Mouse (Mus musculus) heart, embryonic 14.5 days (tissue): ENCODE data around the gene Ptprs. TPM values are rescaled to one million over a fixed set of nuclear protein-coding genes. Genes with fewer than 3 reads are reported as not detected.

Experiments used
- ATAC-seq: fragments of 200-750 bp; cut with Nextera tagmentation; 2 replicates; pipeline ENCODE4 v1.8.0; 2017; ENCODE audit warnings: low read depth, moderate TSS enrichment; ENCODE audit not compliant: insufficient number of reproducible peaks, insufficient read depth, low FRiP score
- H3K27ac ChIP-seq, 2 experiments: fragments of 200-500 bp in 1 of 2; fragments of 300-500 bp in 1 of 2; sonication (generic) in 1 of 2; replicated peaks in 1 of 2; 2 replicates each; pipeline ENCODE4 v1.5.1; 2012 to 2014; ENCODE audit warnings: low read depth in 2 of 2, low read length in 2 of 2, control low read depth in 1 of 2, mild to moderate bottlenecking in 1 of 2, mixed read lengths in 1 of 2; ENCODE audit not compliant: control insufficient read depth in 1 of 2, insufficient read depth in 1 of 2
- H3K27me3 ChIP-seq: fragments of 300-500 bp; sonication (generic); 2 replicates; pipeline ENCODE4 v1.6.1; 2014; ENCODE audit warnings: mild to moderate bottlenecking, low read length, control low read depth; ENCODE audit not compliant: control insufficient read depth, insufficient read depth
- H3K36me3 ChIP-seq: fragments of 300-500 bp; sonication (generic); 2 replicates; pipeline ENCODE4 v1.6.1; 2014; ENCODE audit warnings: mild to moderate bottlenecking, control low read depth, low read length, mixed read lengths; ENCODE audit not compliant: control insufficient read depth, insufficient read depth
- H3K4me1 ChIP-seq, 2 experiments: fragments of 200-500 bp in 1 of 2; fragments of 300-500 bp in 1 of 2; sonication (generic) in 1 of 2; 2 replicates each; pipeline ENCODE4 v1.6.1; 2012 to 2014; ENCODE audit warnings: low read length in 2 of 2, control low read depth in 1 of 2, mixed read lengths in 1 of 2; ENCODE audit not compliant: control insufficient read depth in 2 of 2, insufficient read depth in 2 of 2
- H3K4me2 ChIP-seq: fragments of 300-500 bp; sonication (generic); 2 replicates; pipeline ENCODE4 v1.6.1; 2014; ENCODE audit warnings: mild to moderate bottlenecking, low read length
- H3K4me3 ChIP-seq, 2 experiments: fragments of 200-500 bp in 1 of 2; fragments of 300-500 bp in 1 of 2; sonication (generic) in 1 of 2; 2 replicates each; pipeline ENCODE4 v1.5.1; 2012 to 2014; ENCODE audit warnings: low read length in 2 of 2, mild to moderate bottlenecking in 2 of 2, control low read depth in 1 of 2, low read depth in 1 of 2, moderate library complexity in 1 of 2; ENCODE audit not compliant: control insufficient read depth in 1 of 2, insufficient read depth in 1 of 2
- H3K9ac ChIP-seq: fragments of 300-500 bp; sonication (generic); 2 replicates; pipeline ENCODE4 v1.6.1; 2014; ENCODE audit warnings: mild to moderate bottlenecking, low read length
- H3K9me3 ChIP-seq: fragments of 300-500 bp; sonication (generic); 2 replicates; pipeline ENCODE4 v1.6.1; 2016; ENCODE audit warnings: low read length, control low read depth; ENCODE audit not compliant: control insufficient read depth
- WGBS: fragments of 180-500 bp; shearing (Covaris S2); extraction: QIAGEN DNeasy Blood & Tissue Kit; methylation state at CpG from one replicate; pipeline ENCODE4 v1.1.7; 2014; 5-methylcytosine and 5-hydroxymethylcytosine counted together
- microRNA-seq: library from miRNA; unstranded; fragments of <30 nt; microRNA quantifications from one replicate; pipeline ENCODE4, GENCODE M21; 2016
- polyA plus RNA-seq: library from polyadenylated mRNA; unstranded; fragments of >200 nt; fragmentation: Nextera tagmentation; extraction: Ambion mirVana; gene quantifications from 2 replicates; pipeline ENCODE4 v1.2.1, GENCODE M21; 2014

Gene Ptprs
- polyA plus RNA-seq, 1 experiment from 2014 or later: 60.1 TPM

DNA sequence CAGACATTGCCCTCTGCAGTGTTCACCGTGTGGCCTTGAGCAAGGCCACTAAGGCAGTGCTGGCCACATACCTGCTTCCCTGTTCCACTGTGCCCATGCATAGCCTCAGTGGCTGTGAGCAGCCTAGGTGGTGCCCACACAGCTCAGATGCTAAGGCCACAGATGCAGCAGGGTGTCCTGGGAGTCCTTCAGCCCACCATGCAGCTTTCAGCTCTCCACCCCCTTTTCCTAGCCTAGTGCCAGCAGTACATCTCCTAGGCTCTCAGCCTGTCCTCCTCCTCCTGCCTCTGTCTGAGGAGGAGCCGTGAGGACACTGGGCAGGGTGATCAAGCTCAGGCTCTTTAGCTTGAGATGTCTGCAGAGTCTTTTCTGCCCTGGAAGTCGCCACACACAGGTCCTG lies 106.2 kb downstream of the Ptprs start:
- no peaks in the 10 kb centered on the region for H3K9me3 ChIP-seq
- H3K27me3 ChIP-seq: no peaks in the 10 kb centered on the region
- no peak overlapping the region for H3K27ac ChIP-seq
- H3K36me3 ChIP-seq: peaks cover 80% of the 10 kb centered on the region
- H3K4me1 ChIP-seq: peaks cover 13 to 31% of the 10 kb centered on the region in 2 experiments
- no peak overlapping the region for H3K4me3 ChIP-seq
- 83% methylated on average over 3 of the region's 3 CpGs for WGBS
- no peak overlapping the region for H3K9ac ChIP-seq
- no peak for ATAC-seq
- no peak overlapping the region for H3K4me2 ChIP-seq

DNA sequence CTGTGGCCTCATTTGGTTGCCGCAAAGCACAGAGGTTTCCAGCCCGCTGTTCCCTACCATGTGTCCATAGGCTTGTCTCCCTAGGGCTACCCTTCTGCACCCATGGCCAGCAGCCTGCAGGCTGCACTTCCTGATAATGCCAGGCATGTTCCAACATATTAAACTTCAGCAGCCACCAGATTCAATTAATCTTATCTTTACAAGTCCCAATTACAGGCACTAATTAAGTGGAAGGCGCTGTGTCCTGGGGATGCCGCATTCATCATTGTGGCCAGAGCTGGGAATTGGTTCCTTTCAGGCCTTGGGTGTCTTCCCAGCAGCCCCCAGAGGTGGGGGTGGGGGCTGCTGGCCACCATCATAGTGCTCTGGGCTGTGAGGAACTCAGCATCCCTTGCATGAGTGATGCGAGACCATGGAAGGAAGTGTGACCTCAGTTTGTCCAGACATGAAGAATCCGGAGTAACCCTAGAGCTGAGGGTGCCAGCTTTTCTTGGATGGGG lies 107.9 kb downstream of the Ptprs start:
- Histone ChIP-seq H3K4me3 (no peak overlapping the region), H3K27ac (no peak overlapping the region), H3K4me1 (peaks cover 10 to 25% of the 10 kb centered on the region in 2 experiments), H3K9ac (no peak overlapping the region), H3K4me2 (no peak overlapping the region), H3K27me3 (no peaks in the 10 kb centered on the region), H3K9me3 (no peaks in the 10 kb centered on the region), H3K36me3 (peaks cover 71% of the 10 kb centered on the region)
- WGBS: 91% methylated on average over 6 of the region's 6 CpGs
- ATAC-seq: no peak

DNA sequence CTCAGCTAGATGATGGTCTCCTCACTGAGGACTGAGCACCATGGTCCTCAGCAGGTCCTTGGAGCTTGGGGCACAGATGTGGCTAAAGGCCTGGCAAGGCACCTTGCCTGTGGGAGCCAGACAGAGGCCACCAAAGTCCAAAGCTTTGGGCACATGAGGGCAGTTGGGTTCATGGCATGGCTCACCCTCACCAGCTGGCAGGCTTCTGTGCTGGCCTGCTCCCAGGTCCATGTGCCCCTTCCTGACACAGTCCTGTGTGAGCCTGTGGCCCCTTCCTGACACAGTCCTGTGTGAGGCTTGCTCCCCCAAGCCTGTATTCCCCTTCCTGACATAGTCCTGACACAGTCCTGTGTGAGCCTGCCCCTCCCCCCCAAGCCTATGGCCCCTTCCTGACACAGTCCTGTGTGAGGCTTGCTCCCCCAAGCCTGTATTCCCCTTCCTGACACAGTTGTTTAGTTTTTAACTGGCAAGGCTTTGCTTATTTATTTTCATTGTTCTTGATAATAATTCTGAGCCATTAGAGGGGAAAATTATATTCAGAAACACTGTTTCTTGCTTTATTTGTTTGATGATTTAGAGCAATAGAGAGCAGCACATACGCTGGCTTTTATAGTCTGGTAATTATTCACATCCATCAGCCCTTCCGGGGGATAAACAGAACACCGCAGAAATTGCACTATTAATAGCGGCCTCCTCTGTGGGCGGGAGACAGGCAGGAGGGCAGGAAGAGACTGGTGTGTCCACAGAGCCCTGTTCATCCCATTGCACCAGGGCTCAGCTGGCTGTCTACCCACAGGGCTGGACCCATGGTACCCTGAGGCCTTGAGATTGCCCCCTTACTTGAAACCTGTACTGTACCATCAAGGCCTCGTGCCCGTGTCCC lies 110.3 kb downstream of the Ptprs start:
- H3K9me3 ChIP-seq: no peaks in the 10 kb centered on the region
- no peak overlapping the region for H3K4me3 ChIP-seq
- H3K27ac ChIP-seq: peak overlapping the region in 1 of 2 experiments; percentile 47; a peak in 1 of 4 replicates
- 24% methylated on average over 7 of the region's 7 CpGs for WGBS
- no peak for ATAC-seq
- peaks cover 65% of the 10 kb centered on the region for H3K36me3 ChIP-seq
- H3K4me1 ChIP-seq: peaks cover 10 to 23% of the 10 kb centered on the region in 2 experiments
- no peak overlapping the region for H3K4me2 ChIP-seq
- H3K27me3 ChIP-seq: no peaks in the 10 kb centered on the region
- 0 out of 2 replicates have a peak overlapping the region, but pooled peaks have one; percentile 0 for H3K9ac ChIP-seq

Small RNAs within 50 kb of the gene (microRNA-seq; reads per million reads assigned to microRNA genes)
- not detected for gene Mir6977

Other genes starting within 250 kb of the Ptprs start
- 23.6 and 25.9 TPM in 2 replicates for gene Fem1a, start 219.7 kb downstream of the Ptprs start, polyA plus RNA-seq
- 9.2 and 9.3 TPM in 2 replicates for gene Ticam1, start 199.7 kb downstream of the Ptprs start, polyA plus RNA-seq
- 66.4 and 70.9 TPM in 2 replicates for gene Plin3, start 183.6 kb downstream of the Ptprs start, polyA plus RNA-seq
- gene Arrdc5, start 176.2 kb downstream of the Ptprs start, polyA plus RNA-seq: not detected in 2 replicates
- gene Uhrf1, start 173.2 kb downstream of the Ptprs start, polyA plus RNA-seq: 42.8 and 44.6 TPM in 2 replicates
- gene Kdm4b, start 150.4 kb downstream of the Ptprs start, polyA plus RNA-seq: 24.1 and 24.4 TPM in 2 replicates
- gene Znrf4, start 35.9 kb upstream of the Ptprs start, polyA plus RNA-seq: not detected in 2 replicates
- gene Gm20219, start 77.9 kb upstream of the Ptprs start, polyA plus RNA-seq: 0.16 and 0.58 TPM in 2 replicates
- gene Safb2, start 108.1 kb upstream of the Ptprs start, polyA plus RNA-seq: 36.5 and 43.5 TPM in 2 replicates
- gene Safb, start 108.3 kb upstream of the Ptprs start, polyA plus RNA-seq: 52.9 and 58.9 TPM in 2 replicates
- 390 and 398 TPM in 2 replicates for gene 2410015M20Rik, start 133.3 kb upstream of the Ptprs start, polyA plus RNA-seq
- 1,567 and 1,751 TPM in 2 replicates for gene Rpl36, start 136.9 kb upstream of the Ptprs start, polyA plus RNA-seq
- gene Lonp1, start 150.4 kb upstream of the Ptprs start, polyA plus RNA-seq: 58.6 and 59.0 TPM in 2 replicates
- 0.46 and 0.50 TPM in 2 replicates for gene Catsperd, start 151.7 kb upstream of the Ptprs start, polyA plus RNA-seq
- gene Ranbp3, start 196.8 kb upstream of the Ptprs start, polyA plus RNA-seq: 54.4 and 58.1 TPM in 2 replicates
- gene Ndufa11, start 241.3 kb upstream of the Ptprs start, polyA plus RNA-seq: 1,100 and 1,119 TPM in 2 replicates
- gene Vmac, start 241.5 kb upstream of the Ptprs start, polyA plus RNA-seq: 17.7 TPM in 2 replicates